Mouse (Mus musculus) midbrain, postnatal 0 days (tissue): ENCODE measurements around the gene Mphosph9. TPM values are rescaled to one million over a fixed set of nuclear protein-coding genes. Genes with fewer than 3 reads are reported as not detected.

Source experiments
- ATAC-seq: fragments of 200-750 bp; cut with Nextera tagmentation; 2 replicates; pipeline ENCODE4 v1.8.0; 2017; ENCODE audit warnings: moderate number of reproducible peaks, mild to moderate bottlenecking, moderate TSS enrichment, moderate library complexity; ENCODE audit not compliant: low FRiP score
- DNase-seq: peaks from one replicate; pipeline ENCODE4 v3.0.0-alpha.2; 2015; ENCODE audit warnings: low spot score
- H3K27ac ChIP-seq: fragments of 300-500 bp; sonication (generic); 2 replicates; pipeline ENCODE4 v1.5.1; 2014; ENCODE audit warnings: low read depth, mild to moderate bottlenecking, low read length, mixed read lengths
- H3K27me3 ChIP-seq: fragments of 300-500 bp; sonication (generic); 2 replicates; pipeline ENCODE4 v1.6.1; 2014; ENCODE audit warnings: low read length, control low read depth, mixed read lengths; ENCODE audit not compliant: insufficient read depth
- H3K36me3 ChIP-seq: fragments of 300-500 bp; sonication (generic); 2 replicates; pipeline ENCODE4 v1.6.1; 2014; ENCODE audit warnings: low read length, control low read depth, mixed read lengths; ENCODE audit not compliant: insufficient read depth
- H3K4me1 ChIP-seq: fragments of 300-500 bp; sonication (generic); 2 replicates; pipeline ENCODE4 v1.6.1; 2014; ENCODE audit warnings: mild to moderate bottlenecking, control low read depth, antibody characterized with exemption, low read length, mixed read lengths; ENCODE audit not compliant: insufficient read depth
- H3K4me2 ChIP-seq: fragments of 300-500 bp; sonication (generic); 2 replicates; pipeline ENCODE4 v1.6.1; 2014; ENCODE audit warnings: low read depth, mild to moderate bottlenecking, low read length, mixed read lengths; ENCODE audit not compliant: poor library complexity, severe bottlenecking
- H3K4me3 ChIP-seq: fragments of 300-500 bp; sonication (generic); 2 replicates; pipeline ENCODE4 v1.5.1; 2014; ENCODE audit warnings: low read depth, mild to moderate bottlenecking, low read length, moderate library complexity
- H3K9ac ChIP-seq: fragments of 300-500 bp; sonication (generic); replicated peaks from 2 replicates; pipeline ENCODE4 v1.6.1; 2014; ENCODE audit warnings: mild to moderate bottlenecking, low read length, moderate library complexity, mixed read lengths; ENCODE audit not compliant: poor library complexity, severe bottlenecking
- H3K9me3 ChIP-seq: fragments of 300-500 bp; sonication (generic); 2 replicates; pipeline ENCODE4 v1.6.1; 2016; ENCODE audit warnings: low read length, control low read depth
- CTCF ChIP-seq: IDR thresholded peaks from 2 replicates; pipeline ENCODE4 v1.5.1; 2016; ENCODE audit warnings: antibody characterized with exemption, mild to moderate bottlenecking
- WGBS: fragments of 180-500 bp; shearing (Covaris S2); extraction: QIAGEN DNeasy Blood & Tissue Kit; methylation state at CpG from one replicate; pipeline ENCODE4 v1.1.7; 2014; 5-methylcytosine and 5-hydroxymethylcytosine counted together
- polyA plus RNA-seq: library from polyadenylated mRNA; unstranded; fragments of >200 nt; fragmentation: Nextera tagmentation; extraction: Ambion mirVana; gene quantifications from 2 replicates; pipeline ENCODE4 v1.2.1, GENCODE M21; 2015
- total RNA-seq: library from RNA; depleted of rRNA; stranded (reverse); fragments of >200 nt; gene quantifications from 2 replicates; pipeline ENCODE4 v1.2.3, GENCODE M21; 2014

Mphosph9 gene
- total and polyA plus RNA-seq, 2 experiments from 2014 or later: 9.6 to 19.0 TPM

- H3K4me2 ChIP-seq: no peak overlapping the region
- no peak overlapping the region for H3K9ac ChIP-seq
- no peaks in the 10 kb centered on the region for H3K9me3 ChIP-seq
- TF ChIP-seq CTCF: no peak
- no peak overlapping the region for H3K27ac ChIP-seq
- H3K27me3 ChIP-seq: no peaks in the 10 kb centered on the region
- H3K4me1 ChIP-seq: peaks cover 12% of the 10 kb centered on the region
- peaks cover 8% of the 10 kb centered on the region; the same call in 1 of the 2 replicates for H3K36me3 ChIP-seq
- DNase-seq: no peak
- H3K4me3 ChIP-seq: no peak overlapping the region
- no peak for ATAC-seq
- 97% methylated on average over 7 of the region's 7 CpGs for WGBS
These were observed 82.9 kb downstream of the Mphosph9 start for GRCm38 (mm10) chr5:124244885-124245284.

GRCm38 (mm10) chr5:124244449-124244848, 83.3 kb downstream of the Mphosph9 start:
- 97% methylated on average over 8 of the region's 8 CpGs for WGBS
- Histone ChIP-seq H3K36me3 (peaks cover 8% of the 10 kb centered on the region; the same call in 1 of the 2 replicates), H3K9ac (no peak overlapping the region), H3K9me3 (no peaks in the 10 kb centered on the region), H3K27ac (no peak overlapping the region), H3K4me3 (no peak overlapping the region), H3K27me3 (no peaks in the 10 kb centered on the region), H3K4me2 (no peak overlapping the region), H3K4me1 (peaks cover 12% of the 10 kb centered on the region)
- no peak for ATAC-seq
- TF ChIP-seq CTCF: no peak
- no peak for DNase-seq

GRCm38 (mm10) chr5:124243236-124243901, 84.4 kb downstream of the Mphosph9 start:
- H3K9ac ChIP-seq: no peak overlapping the region
- H3K9me3 ChIP-seq: no peaks in the 10 kb centered on the region
- ATAC-seq (no peak), DNase-seq (no peak)
- H3K27ac ChIP-seq: no peak overlapping the region
- H3K27me3 ChIP-seq: no peaks in the 10 kb centered on the region
- peaks cover 6% of the 10 kb centered on the region for H3K4me1 ChIP-seq
- H3K4me3 ChIP-seq: no peak overlapping the region
- whole genome bisulfite sequencing: 89% methylated on average over 9 of the region's 9 CpGs
- no peak for TF ChIP-seq CTCF
- peaks cover 8% of the 10 kb centered on the region; the same call in 1 of the 2 replicates for H3K36me3 ChIP-seq
- H3K4me2 ChIP-seq: no peak overlapping the region

- Histone ChIP-seq H3K27me3 (no peaks in the 10 kb centered on the region), H3K4me1 (no peaks in the 10 kb centered on the region; the same call in 1 of the 2 replicates), H3K27ac (0 out of 2 replicates have a peak overlapping the region, but pooled peaks have one; percentile 12), H3K9me3 (no peaks in the 10 kb centered on the region), H3K36me3 (peaks cover 8% of the 10 kb centered on the region; the same call in 1 of the 2 replicates), H3K9ac (no peak overlapping the region), H3K4me2 (0 out of 2 replicates have a peak overlapping the region, but pooled peaks have one; percentile 16), H3K4me3 (no peak overlapping the region)
- DNase-seq (no peak), ATAC-seq (no peak)
- no peak for TF ChIP-seq CTCF
- 38% methylated on average over 10 of the region's 10 CpGs for WGBS
These were observed 85.9 kb downstream of the Mphosph9 start for GRCm38 (mm10) chr5:124241686-124242444.

GRCm38 (mm10) chr5:124240841-124241685, 86.7 kb downstream of the Mphosph9 start:
- no peak overlapping the region for H3K9ac ChIP-seq
- peak; percentile 64 for DNase-seq
- peak overlapping the region; percentile 16; the same call in 1 of the 2 replicates for H3K4me2 ChIP-seq
- H3K27ac ChIP-seq: peak overlapping the region; percentile 12; the same call in 1 of the 2 replicates
- WGBS: 33% methylated on average over 22 of the region's 22 CpGs
- no peak for TF ChIP-seq CTCF
- no peaks in the 10 kb centered on the region; the same call in 1 of the 2 replicates for H3K4me1 ChIP-seq
- no peaks in the 10 kb centered on the region for H3K27me3 ChIP-seq
- no peak for ATAC-seq
- H3K4me3 ChIP-seq: no peak overlapping the region
- peaks cover 8% of the 10 kb centered on the region; the same call in 1 of the 2 replicates for H3K36me3 ChIP-seq
- H3K9me3 ChIP-seq: no peaks in the 10 kb centered on the region
